Mouse (Mus musculus): ENCODE measurements around the gene Celf1. TPM values are rescaled to one million over a fixed set of nuclear protein-coding genes. Genes with fewer than 3 reads are reported as not detected.

Celf1 gene
- polyA plus RNA-seq, 1 experiment from 2014 or later = 93.9 TPM

DNA sequence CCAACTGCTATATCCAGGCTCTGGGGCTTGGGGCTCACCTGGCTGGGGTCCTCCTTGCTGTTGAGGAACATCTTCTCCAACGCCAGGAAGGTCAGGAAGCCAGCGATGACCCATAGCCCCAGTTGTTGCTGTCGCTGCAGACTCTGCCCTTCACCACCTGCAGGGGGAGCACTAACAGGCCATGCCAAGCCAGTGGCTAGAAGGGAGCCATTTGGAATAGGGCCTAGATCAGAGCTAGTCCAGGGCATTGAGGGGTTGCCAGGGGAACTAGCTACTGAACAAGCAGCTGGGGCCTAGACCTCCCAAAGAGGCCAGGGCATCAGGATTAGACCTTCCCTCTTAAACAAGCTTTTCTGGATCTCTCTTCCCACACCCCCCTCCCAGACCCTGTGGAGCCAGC is 125.4 kb downstream of the Celf1 start:
- Histone ChIP-seq H3K4me3 (no peak overlapping the region), H3K9ac (no peak overlapping the region), H3K27ac (replicated peaks) (0 out of 2 replicates have a peak overlapping the region, but pooled peaks have one; percentile 28), H3K9me3 (no peaks in the 10 kb centered on the region), H3K4me2 (no peak overlapping the region), H3K27me3 (replicated peaks) (no peaks in the 10 kb centered on the region), H3K4me1 (peaks cover 49% of the 10 kb centered on the region), H3K36me3 (peaks cover 71% of the 10 kb centered on the region)
- WGBS = 63% methylated on average over 3 of the region's 3 CpGs
- ATAC-seq (ENCODE audit: extremely low read depth, insufficient number of reproducible peaks, low FRiP score, low TSS enrichment) = no peak

DNA sequence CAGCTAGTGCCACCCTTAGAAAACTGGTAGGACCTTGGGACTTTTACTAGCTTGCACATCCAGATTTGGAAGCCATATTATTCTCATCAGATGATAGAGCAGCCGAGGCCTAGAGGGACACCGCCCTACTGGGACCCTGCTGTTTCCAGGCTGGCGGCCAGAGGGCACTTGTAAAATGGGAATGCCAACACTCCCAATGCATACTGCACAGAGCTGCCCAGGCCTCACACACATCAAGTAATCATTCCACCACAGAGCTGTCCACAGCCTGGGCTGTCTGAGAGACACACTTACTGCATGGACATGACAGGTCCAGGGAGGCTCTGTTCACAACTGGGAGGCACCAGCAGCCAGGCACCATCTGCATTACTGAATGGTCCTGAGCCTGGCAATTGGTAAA is 126.3 kb downstream of the Celf1 start:
- Histone ChIP-seq H3K4me3 (no peak overlapping the region), H3K36me3 (peaks cover 64% of the 10 kb centered on the region), H3K9ac (0 out of 2 replicates have a peak overlapping the region, but pooled peaks have one; percentile 14), H3K9me3 (no peaks in the 10 kb centered on the region), H3K27ac (replicated peaks) (0 out of 2 replicates have a peak overlapping the region, but pooled peaks have one; percentile 15), H3K27me3 (replicated peaks) (no peaks in the 10 kb centered on the region), H3K4me1 (peaks cover 48% of the 10 kb centered on the region), H3K4me2 (no peak overlapping the region)
- no peak for ATAC-seq (ENCODE audit: extremely low read depth, insufficient number of reproducible peaks, low FRiP score, low TSS enrichment)
- WGBS = 75% methylated on average over 3 of the region's 3 CpGs

DNA sequence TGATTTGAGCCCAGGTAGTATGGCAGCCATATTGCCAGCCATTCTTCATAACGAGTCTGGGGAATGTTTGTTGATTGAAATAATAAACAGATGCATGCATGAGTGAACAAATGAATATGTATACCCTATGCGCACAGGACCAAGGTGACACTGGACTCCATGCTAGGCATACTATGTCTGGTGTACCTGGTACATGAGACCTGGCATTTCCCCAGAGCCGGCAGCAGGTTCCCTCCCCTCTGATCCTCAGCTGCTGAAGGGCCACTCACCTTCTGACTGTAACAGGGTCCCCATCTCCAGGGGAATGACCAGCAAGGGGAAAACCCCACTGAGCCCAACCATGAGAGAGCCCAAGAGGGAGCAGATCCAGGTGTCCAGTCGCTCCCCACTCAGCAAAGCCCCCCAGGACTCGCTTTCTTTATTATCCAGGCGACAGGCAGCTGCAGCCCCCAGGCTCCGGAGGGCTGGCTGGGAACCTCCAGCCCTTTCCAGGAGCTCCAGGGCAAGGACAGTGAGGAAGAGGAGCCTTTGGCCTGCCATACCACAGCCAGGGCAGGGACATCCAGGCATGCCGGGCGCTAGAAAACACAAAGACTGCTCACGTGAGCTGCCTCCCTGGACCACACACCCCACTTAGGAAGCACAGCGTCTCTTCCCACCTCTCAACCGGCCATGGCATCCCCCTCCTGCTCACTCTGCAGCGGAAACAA is 128.1 kb downstream of the Celf1 start:
- H3K27me3 ChIP-seq (replicated peaks) = no peaks in the 10 kb centered on the region
- WGBS = 59% methylated on average over 13 of the region's 13 CpGs
- H3K4me3 ChIP-seq = peak overlapping the region; percentile 78
- no peak for ATAC-seq (ENCODE audit: extremely low read depth, insufficient number of reproducible peaks, low FRiP score, low TSS enrichment)
- H3K9me3 ChIP-seq = no peaks in the 10 kb centered on the region
- 0 out of 2 replicates have a peak overlapping the region, but pooled peaks have one; percentile 91 for H3K27ac ChIP-seq (replicated peaks)
- H3K36me3 ChIP-seq = peaks cover 48% of the 10 kb centered on the region
- H3K4me1 ChIP-seq = peaks cover 33% of the 10 kb centered on the region
- H3K9ac ChIP-seq = peak overlapping the region; percentile 90
- peak overlapping the region; percentile 82 for H3K4me2 ChIP-seq

DNA sequence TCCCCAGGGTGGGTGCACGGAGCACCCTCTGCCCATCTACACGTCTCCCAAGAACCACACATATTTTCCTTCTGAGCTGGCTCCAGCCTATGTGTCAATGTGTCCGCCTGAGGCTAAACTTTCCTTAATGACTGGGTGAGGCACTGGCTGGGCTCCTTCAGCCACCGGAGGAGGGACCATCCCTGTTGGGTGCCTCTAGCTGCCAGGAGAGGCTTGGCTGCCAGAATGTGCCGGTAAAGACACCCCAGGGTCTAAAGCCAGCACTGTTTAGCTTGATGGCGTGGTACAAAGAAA is 128.6 kb downstream of the Celf1 start:
- Histone ChIP-seq H3K4me1 (peaks cover 33% of the 10 kb centered on the region), H3K4me3 (peak overlapping the region; percentile 78), H3K27me3 (replicated peaks) (no peaks in the 10 kb centered on the region), H3K36me3 (peaks cover 43% of the 10 kb centered on the region), H3K27ac (replicated peaks) (peak overlapping the region; percentile 91), H3K9me3 (no peaks in the 10 kb centered on the region), H3K9ac (peak overlapping the region; percentile 90), H3K4me2 (peak overlapping the region; percentile 82)
- 41% methylated on average over 6 of the region's 6 CpGs for WGBS
- ATAC-seq (ENCODE audit: extremely low read depth, insufficient number of reproducible peaks, low FRiP score, low TSS enrichment) = no peak

Other genes with a start within 250 kb of the Celf1 start
- gene Fnbp4, start 195.0 kb upstream of the Celf1 start, polyA plus RNA-seq (2015; fragmentation: Nextera tagmentation; extraction: Ambion mirVana) = 53.2 and 53.4 TPM in 2 replicates
- gene Agbl2, start 157.7 kb upstream of the Celf1 start, polyA plus RNA-seq (2015; fragmentation: Nextera tagmentation; extraction: Ambion mirVana) = 1.2 and 1.5 TPM in 2 replicates
- 205 and 253 TPM in 2 replicates for gene Mtch2, start 93.2 kb upstream of the Celf1 start, polyA plus RNA-seq (2015; fragmentation: Nextera tagmentation; extraction: Ambion mirVana)
- 9.8 and 12.9 TPM in 2 replicates for gene C1qtnf4, start 54.5 kb upstream of the Celf1 start, polyA plus RNA-seq (2015; fragmentation: Nextera tagmentation; extraction: Ambion mirVana)
- gene Kbtbd4, start 35.6 kb upstream of the Celf1 start, polyA plus RNA-seq (2015; fragmentation: Nextera tagmentation; extraction: Ambion mirVana) = 26.8 and 27.7 TPM in 2 replicates
- gene Ndufs3, start 35.6 kb upstream of the Celf1 start, polyA plus RNA-seq (2015; fragmentation: Nextera tagmentation; extraction: Ambion mirVana) = 314 and 369 TPM in 2 replicates
- 21.2 and 25.8 TPM in 2 replicates for gene Rapsn, start 95.2 kb downstream of the Celf1 start, polyA plus RNA-seq (2015; fragmentation: Nextera tagmentation; extraction: Ambion mirVana)
- gene Psmc3, start 113.6 kb downstream of the Celf1 start, polyA plus RNA-seq (2015; fragmentation: Nextera tagmentation; extraction: Ambion mirVana) = 226 and 239 TPM in 2 replicates
- gene Slc39a13, start 130.0 kb downstream of the Celf1 start, polyA plus RNA-seq (2015; fragmentation: Nextera tagmentation; extraction: Ambion mirVana) = 45.0 and 55.5 TPM in 2 replicates
- gene Spi1, start 142.0 kb downstream of the Celf1 start, polyA plus RNA-seq (2015; fragmentation: Nextera tagmentation; extraction: Ambion mirVana) = 3.5 and 3.9 TPM in 2 replicates
- 806 and 882 TPM in 2 replicates for gene Mybpc3, start 177.8 kb downstream of the Celf1 start, polyA plus RNA-seq (2015; fragmentation: Nextera tagmentation; extraction: Ambion mirVana)
- 5.1 and 5.9 TPM in 2 replicates for gene Madd, start 243.5 kb downstream of the Celf1 start, polyA plus RNA-seq (2015; fragmentation: Nextera tagmentation; extraction: Ambion mirVana)